Mouse (Mus musculus): ENCODE measurements around the gene Scn4a. TPM values are rescaled to one million over a fixed set of nuclear protein-coding genes. Genes with fewer than 3 reads are reported as not detected.
"Not testable (repeated sequence)": the region's sequence is repeated elsewhere in the genome, so short reads cannot be mapped to it uniquely, and the experiment has no call there.

The Scn4a gene
- polyA plus RNA-seq, 1 experiment from 2014 or later: 0.05 TPM

DNA sequence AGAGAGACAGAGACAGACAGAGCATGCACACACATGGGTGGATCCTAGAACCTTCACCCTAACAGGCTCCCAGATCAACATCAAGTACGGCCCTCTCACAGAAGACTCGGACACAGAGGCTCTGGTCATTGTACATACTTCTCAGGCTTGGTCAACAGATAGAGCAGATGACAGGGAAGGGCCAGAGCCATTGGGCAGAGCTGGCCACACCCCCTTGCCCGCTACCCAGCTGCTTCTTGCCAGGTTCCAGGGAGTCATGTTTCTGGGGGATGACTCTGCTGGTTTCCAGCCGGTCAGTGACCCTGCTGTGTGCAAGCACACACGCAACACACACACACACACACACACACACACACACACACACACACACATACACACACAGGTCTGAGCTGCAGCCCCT is 2.2 kb downstream of the Scn4a start:
- Histone ChIP-seq H3K4me1 (replicated peaks; ENCODE audit: control insufficient read depth, insufficient read depth, low read length) (no peaks in the 10 kb centered on the region), H3K36me3 (ENCODE audit: control insufficient read depth, insufficient read depth, low read length) (no peaks in the 10 kb centered on the region), H3K9ac (ENCODE audit: low read depth, low read length) (no peak overlapping the region), H3K27me3 (ENCODE audit: control insufficient read depth, insufficient read depth, low read length) (no peaks in the 10 kb centered on the region), H3K4me3 (ENCODE audit: low read depth, low read length) (no peak overlapping the region), H3K4me2 (replicated peaks; ENCODE audit: low read depth, low read length) (no peak overlapping the region), H3K9me3 (ENCODE audit: control insufficient read depth, low read length) (no peaks in the 10 kb centered on the region), H3K27ac (ENCODE audit: low read depth, low read length) (no peak overlapping the region)
- DNase-seq (ENCODE audit: low spot score) (no peak), ATAC-seq (ENCODE audit: low FRiP score) (no peak)
- 62% methylated on average over 5 of the region's 5 CpGs for WGBS

DNA sequence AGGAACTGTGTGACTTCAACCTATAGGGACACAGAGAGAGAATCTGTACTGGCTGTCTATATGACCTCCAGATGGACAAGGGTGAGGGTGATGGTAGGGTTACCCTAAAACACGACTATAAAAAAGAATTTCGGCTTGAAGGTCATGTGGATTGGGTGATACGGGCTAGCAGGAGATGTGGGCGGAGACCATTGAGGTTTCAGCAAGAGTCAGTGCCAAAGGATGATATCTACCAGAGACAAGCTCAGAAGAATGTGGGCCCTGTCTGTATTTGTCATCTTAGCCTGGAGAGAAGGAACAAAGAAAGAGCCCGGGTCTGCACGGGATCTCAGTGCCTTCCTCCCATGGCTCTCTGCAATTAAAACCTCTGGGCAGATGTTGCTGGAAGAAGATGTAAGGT is 3.3 kb downstream of the Scn4a start:
- H3K4me2 ChIP-seq (replicated peaks; ENCODE audit: low read depth, low read length): no peak overlapping the region
- no peak overlapping the region for H3K9ac ChIP-seq (ENCODE audit: low read depth, low read length)
- no peak overlapping the region for H3K4me3 ChIP-seq (ENCODE audit: low read depth, low read length)
- no peaks in the 10 kb centered on the region for H3K27me3 ChIP-seq (ENCODE audit: control insufficient read depth, insufficient read depth, low read length)
- H3K27ac ChIP-seq (ENCODE audit: low read depth, low read length): no peak overlapping the region
- no peaks in the 10 kb centered on the region for H3K9me3 ChIP-seq (ENCODE audit: control insufficient read depth, low read length)
- no peaks in the 10 kb centered on the region for H3K4me1 ChIP-seq (replicated peaks; ENCODE audit: control insufficient read depth, insufficient read depth, low read length)
- DNase-seq (ENCODE audit: low spot score) (no peak), ATAC-seq (ENCODE audit: low FRiP score) (no peak)
- H3K36me3 ChIP-seq (ENCODE audit: control insufficient read depth, insufficient read depth, low read length): no peaks in the 10 kb centered on the region
- WGBS: 86% methylated on average over 6 of the region's 6 CpGs

DNA sequence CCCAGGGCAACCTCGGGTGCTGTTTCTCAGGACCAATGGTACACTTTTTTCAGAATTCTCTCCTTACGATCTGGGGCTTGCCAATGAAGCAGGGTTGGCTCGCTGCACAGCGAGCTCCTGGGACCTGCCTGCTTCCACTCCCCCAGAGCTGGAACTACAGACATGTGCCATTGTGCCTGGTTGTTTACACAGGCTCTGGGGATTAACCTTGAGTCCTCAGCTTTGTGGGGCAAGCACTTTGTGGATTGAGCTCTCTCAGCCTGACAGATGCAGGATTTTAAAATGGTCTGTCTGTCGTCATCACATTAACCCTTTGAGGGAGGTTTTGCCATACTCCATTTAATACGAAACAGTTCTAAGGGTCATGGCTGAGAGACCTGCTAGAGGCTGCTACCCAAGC is 8.2 kb downstream of the Scn4a start:
- Histone ChIP-seq H3K9ac (ENCODE audit: low read depth, low read length) (no peak overlapping the region), H3K9me3 (ENCODE audit: control insufficient read depth, low read length) (no peaks in the 10 kb centered on the region), H3K4me2 (replicated peaks; ENCODE audit: low read depth, low read length) (no peak overlapping the region), H3K4me1 (replicated peaks; ENCODE audit: control insufficient read depth, insufficient read depth, low read length) (no peaks in the 10 kb centered on the region), H3K27ac (ENCODE audit: low read depth, low read length) (no peak overlapping the region), H3K27me3 (ENCODE audit: control insufficient read depth, insufficient read depth, low read length) (no peaks in the 10 kb centered on the region), H3K4me3 (ENCODE audit: low read depth, low read length) (no peak overlapping the region), H3K36me3 (ENCODE audit: control insufficient read depth, insufficient read depth, low read length) (no peaks in the 10 kb centered on the region)
- WGBS: 60% methylated on average over 6 of the region's 6 CpGs
- ATAC-seq (ENCODE audit: low FRiP score) (no peak), DNase-seq (ENCODE audit: low spot score) (no peak)

DNA sequence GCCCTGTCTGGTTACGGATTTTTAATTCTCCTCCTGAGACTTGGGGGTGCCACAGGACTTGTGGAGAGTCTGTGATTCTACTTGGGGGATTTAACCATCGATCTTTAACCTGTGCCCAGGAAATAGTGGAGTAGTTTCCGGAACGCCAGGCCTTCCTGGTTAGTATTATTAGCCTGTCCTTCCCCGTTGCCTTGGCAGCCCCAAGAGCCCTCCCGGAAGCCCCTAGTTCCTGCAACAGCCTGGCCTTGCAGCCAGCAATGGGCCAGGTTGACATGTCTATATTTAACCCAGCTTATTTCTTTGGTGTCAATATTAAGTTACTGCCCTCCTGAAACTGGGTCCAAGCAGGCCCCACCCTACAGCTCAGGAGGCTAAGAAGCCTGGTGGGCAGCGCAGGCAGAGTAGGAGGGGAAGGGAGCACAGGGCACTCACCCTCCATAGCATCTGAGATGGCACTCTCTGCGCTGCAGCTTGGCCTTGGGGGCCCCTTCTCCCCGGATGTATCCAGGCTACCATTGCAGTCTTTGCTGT is 12.0 kb downstream of the Scn4a start:
- H3K4me3 ChIP-seq (ENCODE audit: low read depth, low read length): no peak overlapping the region
- no peaks in the 10 kb centered on the region for H3K4me1 ChIP-seq (replicated peaks; ENCODE audit: control insufficient read depth, insufficient read depth, low read length)
- no peaks in the 10 kb centered on the region for H3K36me3 ChIP-seq (ENCODE audit: control insufficient read depth, insufficient read depth, low read length)
- ATAC-seq (ENCODE audit: low FRiP score) (no peak), DNase-seq (ENCODE audit: low spot score) (no peak)
- no peaks in the 10 kb centered on the region for H3K27me3 ChIP-seq (ENCODE audit: control insufficient read depth, insufficient read depth, low read length)
- 78% methylated on average over 9 of the region's 9 CpGs for WGBS
- H3K27ac ChIP-seq (ENCODE audit: low read depth, low read length): no peak overlapping the region
- H3K9me3 ChIP-seq (ENCODE audit: control insufficient read depth, low read length): no peaks in the 10 kb centered on the region
- H3K9ac ChIP-seq (ENCODE audit: low read depth, low read length): no peak overlapping the region
- H3K4me2 ChIP-seq (replicated peaks; ENCODE audit: low read depth, low read length): no peak overlapping the region

DNA sequence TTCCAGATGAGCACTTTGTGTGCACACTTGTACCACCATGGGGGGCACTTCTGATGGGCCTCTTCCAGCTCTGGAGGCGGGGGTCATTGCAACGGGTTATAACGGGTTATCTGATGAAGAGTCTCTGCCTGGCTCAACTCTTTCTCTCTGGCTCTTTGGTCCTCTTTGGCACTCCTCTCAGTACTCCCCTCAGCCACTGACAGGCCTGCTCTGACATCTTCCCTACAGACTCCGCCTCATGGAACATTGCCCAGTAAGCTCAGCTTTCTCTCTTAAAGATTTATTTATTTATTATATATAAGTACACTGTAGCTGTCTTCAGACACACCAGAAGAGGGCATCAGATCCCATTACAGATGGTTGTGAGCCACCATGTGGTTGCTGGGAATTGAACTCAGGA is 13.8 kb downstream of the Scn4a start:
- not testable (repeated sequence) for H3K27me3 ChIP-seq (ENCODE audit: control insufficient read depth, insufficient read depth, low read length); H3K36me3 ChIP-seq (ENCODE audit: control insufficient read depth, insufficient read depth, low read length); H3K4me3 ChIP-seq (ENCODE audit: low read depth, low read length); H3K4me2 ChIP-seq (replicated peaks; ENCODE audit: low read depth, low read length); DNase-seq (ENCODE audit: low spot score); ATAC-seq (ENCODE audit: low FRiP score); H3K9me3 ChIP-seq (ENCODE audit: control insufficient read depth, low read length); H3K9ac ChIP-seq (ENCODE audit: low read depth, low read length); H3K4me1 ChIP-seq (replicated peaks; ENCODE audit: control insufficient read depth, insufficient read depth, low read length); H3K27ac ChIP-seq (ENCODE audit: low read depth, low read length)
- 90% methylated on average over 4 of the region's 4 CpGs for WGBS

DNA sequence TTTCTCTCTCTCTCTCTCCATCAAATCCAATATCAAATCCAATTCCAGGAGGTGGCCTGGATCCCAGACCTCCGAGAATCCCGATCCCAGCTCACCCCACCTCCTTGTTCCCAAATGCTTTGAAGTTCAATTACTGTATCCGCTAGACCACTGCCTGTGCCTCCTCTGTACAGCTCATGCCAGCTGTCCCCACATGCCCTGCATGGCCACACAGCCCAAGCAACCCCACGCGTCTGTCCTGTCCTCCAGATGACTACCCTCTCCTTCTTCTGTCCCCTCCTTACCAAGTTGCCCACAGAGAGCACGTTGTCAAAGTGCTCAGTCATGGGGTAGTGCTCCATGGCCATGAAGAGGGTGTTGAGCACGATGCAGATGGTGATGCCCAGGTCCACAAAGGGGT is 14.2 kb downstream of the Scn4a start:
- H3K36me3 ChIP-seq (ENCODE audit: control insufficient read depth, insufficient read depth, low read length): no peaks in the 10 kb centered on the region
- no peak overlapping the region for H3K27ac ChIP-seq (ENCODE audit: low read depth, low read length)
- no peaks in the 10 kb centered on the region for H3K9me3 ChIP-seq (ENCODE audit: control insufficient read depth, low read length)
- WGBS: 86% methylated on average over 7 of the region's 7 CpGs
- H3K4me2 ChIP-seq (replicated peaks; ENCODE audit: low read depth, low read length): no peak overlapping the region
- no peak overlapping the region for H3K4me3 ChIP-seq (ENCODE audit: low read depth, low read length)
- H3K4me1 ChIP-seq (replicated peaks; ENCODE audit: control insufficient read depth, insufficient read depth, low read length): no peaks in the 10 kb centered on the region
- no peaks in the 10 kb centered on the region for H3K27me3 ChIP-seq (ENCODE audit: control insufficient read depth, insufficient read depth, low read length)
- H3K9ac ChIP-seq (ENCODE audit: low read depth, low read length): no peak overlapping the region
- DNase-seq (ENCODE audit: low spot score) (no peak), ATAC-seq (ENCODE audit: low FRiP score) (no peak)

DNA sequence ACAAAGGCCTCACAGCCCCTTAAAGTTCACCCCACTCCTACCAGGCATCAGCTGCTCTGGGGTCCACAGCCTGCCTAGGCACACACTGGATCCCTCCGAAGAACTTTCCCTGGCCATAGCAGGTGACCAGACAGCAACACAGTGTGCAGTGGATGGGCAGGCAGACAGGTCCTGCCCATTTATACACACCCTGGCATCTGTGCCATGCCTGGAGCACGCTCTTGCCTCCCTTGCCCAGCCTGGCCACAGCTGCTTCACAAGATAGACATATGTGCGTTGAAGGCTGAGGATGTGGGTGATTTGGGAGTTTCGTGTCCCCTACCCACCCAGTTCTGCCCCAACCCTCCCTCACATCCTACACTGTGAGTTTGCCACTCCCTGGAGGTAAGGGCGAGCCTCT is 15.1 kb downstream of the Scn4a start:
- Histone ChIP-seq H3K27ac (ENCODE audit: low read depth, low read length) (no peak overlapping the region), H3K4me2 (replicated peaks; ENCODE audit: low read depth, low read length) (no peak overlapping the region), H3K4me1 (replicated peaks; ENCODE audit: control insufficient read depth, insufficient read depth, low read length) (no peaks in the 10 kb centered on the region), H3K27me3 (ENCODE audit: control insufficient read depth, insufficient read depth, low read length) (no peaks in the 10 kb centered on the region), H3K9me3 (ENCODE audit: control insufficient read depth, low read length) (no peaks in the 10 kb centered on the region), H3K36me3 (ENCODE audit: control insufficient read depth, insufficient read depth, low read length) (no peaks in the 10 kb centered on the region), H3K4me3 (ENCODE audit: low read depth, low read length) (no peak overlapping the region), H3K9ac (ENCODE audit: low read depth, low read length) (no peak overlapping the region)
- no peak for DNase-seq (ENCODE audit: low spot score)
- WGBS: 84% methylated on average over 5 of the region's 5 CpGs
- no peak for ATAC-seq (ENCODE audit: low FRiP score)

DNA sequence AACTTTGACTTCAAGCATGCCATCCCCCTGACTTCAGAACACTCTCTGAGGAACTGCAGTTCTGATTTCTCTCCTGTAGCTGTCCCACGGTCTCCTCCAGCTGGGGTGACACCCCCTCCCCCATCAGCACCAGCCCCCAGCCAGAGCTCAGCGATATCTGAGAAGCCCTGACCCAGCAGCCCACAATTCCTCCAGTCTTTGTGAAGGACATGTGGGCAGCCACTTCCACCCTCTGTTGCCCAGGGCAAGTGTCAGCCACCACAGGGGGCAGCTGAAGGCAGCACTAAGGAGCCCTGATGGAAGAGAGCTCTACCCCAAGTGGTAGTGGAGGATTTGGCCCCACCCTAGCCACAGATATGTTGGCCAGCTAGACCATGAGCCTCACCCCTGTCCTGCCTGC is 19.0 kb downstream of the Scn4a start:
- 7% methylated on average over 2 of the region's 2 CpGs for WGBS
- Histone ChIP-seq H3K27me3 (ENCODE audit: control insufficient read depth, insufficient read depth, low read length) (no peaks in the 10 kb centered on the region), H3K4me1 (replicated peaks; ENCODE audit: control insufficient read depth, insufficient read depth, low read length) (no peaks in the 10 kb centered on the region), H3K9ac (ENCODE audit: low read depth, low read length) (no peak overlapping the region), H3K9me3 (ENCODE audit: control insufficient read depth, low read length) (no peaks in the 10 kb centered on the region), H3K4me2 (replicated peaks; ENCODE audit: low read depth, low read length) (no peak overlapping the region), H3K36me3 (ENCODE audit: control insufficient read depth, insufficient read depth, low read length) (no peaks in the 10 kb centered on the region), H3K27ac (ENCODE audit: low read depth, low read length) (no peak overlapping the region), H3K4me3 (ENCODE audit: low read depth, low read length) (no peak overlapping the region)
- DNase-seq (ENCODE audit: low spot score): no peak
- no peak for ATAC-seq (ENCODE audit: low FRiP score)

DNA sequence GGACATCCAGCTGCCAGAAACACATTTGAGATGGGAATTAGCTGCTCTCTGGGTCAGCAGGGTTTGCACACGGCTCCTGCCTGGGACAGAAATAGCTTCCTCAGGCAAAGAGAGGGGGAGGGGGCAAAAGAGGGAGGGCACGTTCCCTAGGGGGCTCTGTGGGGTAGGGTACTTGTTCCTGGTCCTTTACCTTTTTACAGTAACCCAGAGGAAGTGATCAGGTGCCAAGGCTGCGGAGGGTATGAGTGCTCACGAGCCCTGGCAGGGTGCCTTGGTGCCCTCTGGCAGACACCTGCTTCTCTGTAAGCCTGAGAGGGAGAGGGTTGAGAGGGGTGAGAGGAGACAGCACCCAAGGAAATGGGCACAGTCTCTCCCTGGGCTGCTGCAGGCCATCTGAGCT is 20.6 kb downstream of the Scn4a start:
- no peaks in the 10 kb centered on the region for H3K9me3 ChIP-seq (ENCODE audit: control insufficient read depth, low read length)
- no peaks in the 10 kb centered on the region for H3K27me3 ChIP-seq (ENCODE audit: control insufficient read depth, insufficient read depth, low read length)
- no peak overlapping the region for H3K4me3 ChIP-seq (ENCODE audit: low read depth, low read length)
- no peak for DNase-seq (ENCODE audit: low spot score)
- H3K27ac ChIP-seq (ENCODE audit: low read depth, low read length): no peak overlapping the region
- no peaks in the 10 kb centered on the region for H3K4me1 ChIP-seq (replicated peaks; ENCODE audit: control insufficient read depth, insufficient read depth, low read length)
- ATAC-seq (ENCODE audit: low FRiP score): no peak
- H3K36me3 ChIP-seq (ENCODE audit: control insufficient read depth, insufficient read depth, low read length): no peaks in the 10 kb centered on the region
- 59% methylated on average over 4 of the region's 4 CpGs for WGBS
- H3K9ac ChIP-seq (ENCODE audit: low read depth, low read length): no peak overlapping the region
- H3K4me2 ChIP-seq (replicated peaks; ENCODE audit: low read depth, low read length): no peak overlapping the region

Data from hindbrain, embryonic 11.5 days (tissue).